Mouse (Mus musculus) urinary bladder, postnatal 14 days (tissue): ENCODE measurements around the gene Dab1.
A peak's percentile ranks its signal among the peaks of the same experiment; 100 is the strongest.

Experiments used
- DNase-seq: peaks from one replicate; pipeline ENCODE4 v3.0.0; 2021; ENCODE audit warnings: low spot score

Dab1 gene

DNA sequence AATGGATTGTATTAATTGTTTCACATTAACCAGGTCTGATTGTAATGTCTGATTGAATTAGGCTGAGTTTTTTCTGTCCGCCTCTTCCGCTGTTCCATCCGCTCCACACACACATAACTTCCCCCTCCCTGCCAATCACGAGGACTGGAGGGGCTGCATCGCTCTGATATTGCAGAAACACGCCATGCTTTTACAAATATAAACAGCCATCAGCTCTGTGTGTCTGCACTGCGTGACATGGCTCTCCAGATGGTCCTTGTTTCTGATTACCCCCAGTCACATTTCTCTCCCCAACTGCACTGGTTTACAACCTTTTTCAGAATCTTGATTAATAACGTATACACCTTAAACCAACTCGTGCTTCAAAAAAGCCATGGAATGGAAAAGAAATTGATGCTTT is 831.5 kb downstream of the Dab1 start:
- no peak for DNase-seq

GRCm38 (mm10) chr4:104452587-104452986 is 833.4 kb downstream of the Dab1 start:
- DNase-seq, result no peak

DNA sequence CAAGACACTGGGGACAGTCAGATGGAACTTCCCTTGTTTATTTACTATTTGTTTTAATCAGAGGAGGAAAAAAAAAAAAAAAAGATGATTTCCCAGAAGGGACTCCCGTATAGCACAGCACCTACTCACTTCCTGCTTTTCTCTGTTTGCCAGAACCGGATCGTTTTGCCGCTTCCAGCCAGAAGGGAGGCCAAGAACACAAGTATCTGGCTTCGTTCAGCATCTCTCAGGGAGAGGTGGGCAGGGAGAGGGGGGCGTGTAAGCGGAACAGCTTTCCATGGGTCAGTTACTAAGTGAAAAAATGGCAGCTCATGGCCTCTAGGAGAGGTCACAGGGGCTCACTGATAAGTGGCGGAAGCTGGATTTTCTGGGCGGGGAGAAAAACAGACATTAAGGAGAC is 836.0 kb downstream of the Dab1 start:
- DNase-seq, result no peak

DNA sequence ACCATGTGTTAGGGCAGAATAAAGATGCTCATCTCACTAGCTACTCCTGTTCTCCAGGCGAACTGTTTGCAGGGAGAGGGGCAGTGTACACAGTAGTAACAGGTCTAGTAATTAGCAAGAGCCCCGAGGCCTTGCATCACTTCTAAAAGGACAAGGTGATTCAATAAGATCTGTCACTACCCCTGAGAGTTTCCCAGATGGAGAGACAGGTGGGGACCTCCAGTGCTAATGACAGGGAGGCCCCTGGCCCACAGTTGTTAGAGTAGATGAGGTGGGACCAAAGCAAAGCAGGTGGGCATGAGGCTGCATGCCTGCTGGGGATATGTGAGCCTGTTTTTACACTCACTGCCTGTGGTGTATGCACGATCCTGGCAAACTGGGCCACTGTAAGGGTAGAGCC is 836.6 kb downstream of the Dab1 start:
- DNase-seq, result no peak

- DNase-seq, result no peak
These were observed 837.2 kb downstream of the Dab1 start for GRCm38 (mm10) chr4:104456173-104456873.

DNA sequence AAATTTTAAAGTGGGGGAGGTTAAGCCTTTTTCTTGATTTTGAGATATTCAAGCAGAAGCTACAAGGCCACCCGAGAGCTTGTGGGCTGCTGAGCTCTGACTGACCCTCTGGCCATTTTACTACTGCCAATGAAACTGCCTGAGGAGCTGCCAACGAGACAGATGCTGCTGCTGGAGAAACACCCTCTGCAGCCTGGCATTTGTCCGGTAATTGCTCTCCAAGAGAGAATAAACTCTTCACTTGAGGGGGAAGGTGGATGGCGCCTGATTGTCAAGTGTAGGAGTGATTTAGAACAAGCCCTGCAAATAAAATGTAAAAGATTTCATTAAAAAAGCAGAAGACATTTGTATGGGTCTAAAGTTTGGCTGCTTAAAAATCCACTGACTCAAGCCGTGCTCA is 839.6 kb downstream of the Dab1 start:
- DNase-seq, result no peak

- no peak for DNase-seq
These were observed 842.2 kb downstream of the Dab1 start for GRCm38 (mm10) chr4:104461106-104462011.

DNA sequence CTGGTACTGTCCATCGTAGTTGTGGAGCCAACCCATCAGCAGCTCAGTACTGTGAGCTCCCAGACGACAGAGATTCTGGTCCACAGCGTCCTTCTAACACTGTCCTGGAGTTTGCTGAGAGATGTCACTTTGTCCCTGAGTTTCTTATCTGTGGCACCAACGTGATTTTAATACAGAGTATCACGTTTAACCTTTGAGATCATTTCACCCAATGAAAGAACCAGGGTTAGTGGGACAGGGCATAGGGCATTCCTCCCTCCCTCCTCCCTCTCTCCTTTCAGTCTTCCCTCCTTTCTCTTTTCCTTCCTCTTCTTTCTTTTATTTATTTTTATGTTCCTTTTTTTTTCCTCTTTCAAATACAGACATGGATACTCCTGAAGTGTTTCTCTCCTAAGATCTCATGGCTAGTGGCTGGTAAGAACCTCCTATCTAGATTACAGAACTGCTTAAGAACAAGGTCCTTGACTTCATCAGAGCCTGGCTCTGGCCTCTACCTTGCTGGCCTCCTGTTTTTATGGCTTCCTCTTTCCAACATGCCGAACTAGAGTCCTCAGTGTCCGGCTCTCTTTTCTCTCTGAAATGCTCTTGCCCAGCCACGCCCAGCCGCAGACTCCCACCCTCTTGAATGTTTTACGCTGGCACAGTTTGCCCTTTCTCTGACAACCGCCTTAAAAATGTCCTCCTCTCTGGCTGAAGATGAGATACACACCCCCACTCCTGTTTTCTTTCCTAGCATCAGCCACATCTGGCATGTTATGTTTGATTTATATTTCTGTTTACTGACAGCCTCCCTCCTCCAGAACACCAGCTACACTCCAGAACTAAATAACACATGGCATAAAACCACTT is 844.0 kb downstream of the Dab1 start:
- no peak for DNase-seq

- no peak for DNase-seq
These were observed 844.6 kb downstream of the Dab1 start for GRCm38 (mm10) chr4:104463781-104464170.

DNA sequence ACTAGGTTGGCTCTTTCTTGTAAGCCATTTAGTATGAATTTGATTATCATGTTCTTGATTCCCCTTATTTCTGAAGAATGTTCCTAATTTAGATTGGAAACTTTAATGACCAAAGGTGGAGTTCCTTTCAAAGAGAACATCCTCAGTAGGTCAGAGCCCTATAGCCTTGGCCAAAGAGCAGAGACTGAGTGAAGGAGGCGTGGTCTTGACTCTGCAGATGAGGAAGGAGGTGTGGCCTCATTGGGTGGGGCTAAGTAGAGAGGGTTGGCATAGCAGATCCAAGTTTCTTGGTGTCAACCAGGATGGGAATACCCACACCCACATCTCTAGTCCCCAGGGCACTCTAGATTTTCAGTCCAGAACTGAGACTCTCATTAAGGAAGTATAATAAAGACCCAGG is 846.4 kb downstream of the Dab1 start:
- no peak for DNase-seq

DNA sequence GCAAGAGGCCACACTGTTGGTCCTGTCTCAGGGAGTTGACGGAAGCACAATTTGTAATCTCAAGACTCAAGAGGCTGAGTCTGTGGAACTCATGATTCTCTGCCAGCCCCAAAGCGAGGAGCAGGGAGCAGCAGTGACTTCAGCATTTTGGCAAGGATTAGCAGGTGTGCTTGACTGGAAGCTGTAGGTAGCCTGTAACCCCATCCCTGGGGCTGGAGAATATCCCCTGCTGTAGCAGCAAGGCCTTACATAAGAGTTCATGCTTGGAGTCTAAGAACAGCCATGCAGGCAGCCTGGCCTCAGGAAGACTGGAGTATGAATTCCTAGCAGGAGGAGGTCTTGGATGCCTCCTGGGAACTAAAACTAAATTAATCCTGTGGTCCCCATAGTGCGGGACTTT is 849.5 kb downstream of the Dab1 start:
- no peak for DNase-seq

DNA sequence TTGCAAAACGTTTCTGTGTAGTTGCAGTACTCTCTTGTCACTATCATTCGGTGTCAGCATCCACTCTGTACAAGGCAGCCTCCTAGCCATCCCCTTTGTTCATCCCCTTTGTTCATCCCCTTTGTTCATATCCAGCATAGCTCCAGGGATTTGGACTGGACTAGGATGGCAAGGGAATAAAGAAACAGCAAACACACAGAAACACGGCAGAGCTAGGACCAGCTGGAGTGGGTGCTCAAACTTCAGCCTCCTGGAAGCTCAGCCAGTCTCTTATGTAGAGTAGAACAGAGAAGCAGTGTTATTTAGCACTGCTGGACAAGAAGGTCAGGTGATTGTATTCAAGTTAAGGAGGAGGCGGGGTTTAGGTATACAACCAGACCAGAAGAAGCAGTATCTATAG is 853.8 kb downstream of the Dab1 start:
- DNase-seq, result no peak

DNA sequence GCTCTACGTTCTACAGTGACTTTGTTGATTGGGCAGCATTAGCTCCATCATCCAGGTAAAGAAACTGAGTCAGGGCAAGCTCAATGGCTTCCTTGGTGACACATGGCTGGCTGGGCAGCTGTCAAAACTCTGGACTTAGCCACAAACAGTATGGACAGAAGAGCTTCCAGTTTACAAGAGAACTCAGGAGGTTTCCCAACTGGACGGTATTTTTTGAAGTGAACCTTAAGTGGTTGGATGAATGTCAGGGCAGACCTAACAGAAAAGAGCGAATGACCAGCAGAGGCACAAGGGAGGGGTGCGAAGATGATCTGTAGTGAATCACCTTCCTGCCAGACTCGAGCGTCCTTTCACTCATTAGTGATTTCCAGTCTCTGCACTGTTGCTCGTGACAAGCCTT is 857.7 kb downstream of the Dab1 start:
- DNase-seq, result no peak

DNA sequence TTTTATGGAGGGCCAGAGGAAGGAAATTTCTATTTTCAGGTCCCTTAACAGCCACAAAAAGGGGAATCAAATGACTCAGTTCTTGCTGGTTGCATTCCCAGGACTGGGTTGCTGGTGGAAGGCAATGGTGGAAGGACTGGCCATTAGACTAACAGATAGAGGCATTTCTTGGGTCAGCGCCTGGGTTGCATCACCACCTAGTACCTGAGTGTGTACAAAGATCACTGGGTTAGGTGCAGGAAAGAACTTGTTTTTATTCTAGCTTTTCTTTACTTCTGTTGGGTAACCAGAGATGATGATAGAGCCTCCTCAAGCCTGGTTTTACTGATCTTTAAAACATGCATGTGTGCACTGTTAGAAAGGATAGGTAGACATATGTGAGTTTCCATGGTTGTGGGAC is 864.8 kb downstream of the Dab1 start:
- DNase-seq, result peak; percentile 13

DNA sequence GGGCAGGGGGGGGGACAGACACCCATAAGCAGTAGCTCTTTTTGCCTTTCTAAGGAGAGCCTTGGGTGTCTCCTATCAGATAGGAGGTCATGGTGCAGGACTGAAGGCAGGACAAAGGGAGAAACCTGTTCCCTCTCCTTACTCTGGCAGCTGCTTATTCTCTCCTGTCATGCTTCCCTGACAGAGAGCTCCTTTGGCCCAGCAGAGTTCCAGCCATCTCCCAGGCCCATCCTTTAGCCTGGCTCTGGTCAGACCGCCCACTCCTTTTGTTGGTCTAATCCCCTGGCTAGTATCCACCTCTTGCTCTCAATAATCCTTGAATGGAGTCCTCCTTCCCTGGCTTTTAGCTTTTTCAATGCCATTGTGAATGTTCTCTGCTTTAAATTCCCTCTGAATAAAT is 878.1 kb downstream of the Dab1 start:
- DNase-seq, result no peak

GRCm38 (mm10) chr4:104500112-104500511 is 881.0 kb downstream of the Dab1 start:
- no peak for DNase-seq

GRCm38 (mm10) chr4:104500646-104501045 is 881.5 kb downstream of the Dab1 start:
- DNase-seq, result no peak

GRCm38 (mm10) chr4:104501245-104501644 is 882.1 kb downstream of the Dab1 start:
- no peak for DNase-seq

GRCm38 (mm10) chr4:104504916-104505315 is 885.8 kb downstream of the Dab1 start:
- DNase-seq, result no peak

DNA sequence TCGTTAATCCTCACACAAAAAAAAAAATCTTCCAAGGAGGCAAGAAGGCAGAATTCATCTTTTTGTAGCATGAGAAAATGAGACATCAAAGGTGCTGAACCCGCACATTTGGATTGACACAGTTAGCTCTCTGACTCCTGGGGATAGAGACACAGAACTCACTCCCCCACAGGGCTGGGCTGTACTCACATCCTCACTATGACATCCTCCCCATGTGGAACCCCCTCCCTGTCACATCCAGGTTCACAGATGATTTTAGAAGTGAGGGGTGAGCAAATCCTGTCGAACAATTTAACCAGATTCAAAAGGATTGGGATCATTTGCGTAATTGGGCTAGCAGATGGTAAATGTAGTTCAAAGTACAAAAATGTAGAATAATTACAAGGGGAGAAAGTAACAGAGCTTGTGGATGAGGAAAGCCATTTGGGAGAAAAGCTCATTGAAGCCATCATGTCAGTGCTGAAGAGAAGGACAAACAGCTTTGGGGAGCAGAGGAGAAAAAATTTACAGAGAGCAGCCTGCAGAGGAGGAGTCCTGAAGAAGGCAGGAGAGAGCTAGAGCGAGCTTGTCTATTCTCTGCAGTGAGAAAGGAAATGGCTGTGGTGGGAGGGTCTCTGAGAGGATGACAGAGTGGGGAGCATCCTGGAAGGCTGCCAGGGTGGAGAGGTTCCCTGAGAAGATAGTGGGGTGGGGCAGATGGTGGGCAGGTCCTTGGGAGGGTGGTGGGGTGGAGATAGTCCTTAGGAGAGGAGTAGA is 890.2 kb downstream of the Dab1 start:
- no peak for DNase-seq

DNA sequence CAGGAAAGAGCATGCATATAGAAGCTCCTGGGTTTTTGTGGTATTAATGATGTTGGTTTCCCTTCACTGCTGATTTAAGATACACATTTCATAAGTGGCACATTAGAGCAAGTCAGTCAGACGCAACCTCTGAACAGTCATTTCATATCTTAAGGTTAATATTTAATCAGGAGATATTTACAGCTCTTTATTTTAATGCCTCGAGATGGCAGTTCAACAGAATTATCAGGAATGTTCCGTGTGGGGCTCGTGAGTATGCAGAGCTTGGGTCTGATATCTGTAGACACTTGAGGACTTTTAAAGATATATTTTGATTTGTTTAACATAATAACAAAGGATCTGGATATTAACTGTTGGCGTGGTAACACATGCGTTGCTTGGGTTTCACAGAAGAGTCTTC is 892.7 kb downstream of the Dab1 start:
- no peak for DNase-seq

GRCm38 (mm10) chr4:104512513-104512912 is 893.4 kb downstream of the Dab1 start:
- no peak for DNase-seq
